Mouse (Mus musculus) embryonic fibroblast, embryonic 13.5 days (primary cell): ENCODE data around the gene Ipo11.

ENCODE experiments used
- CTCF ChIP-seq: IDR thresholded peaks from 2 replicates; pipeline ENCODE4 v1.5.1; 2011; ENCODE audit warnings: mild to moderate bottlenecking, control low read depth, low read length, moderate library complexity, borderline replicate concordance; ENCODE audit not compliant: insufficient read depth
- POLR2A ChIP-seq: IDR thresholded peaks from 2 replicates; pipeline ENCODE4 v1.6.1; 2011; ENCODE audit warnings: low read depth, mild to moderate bottlenecking, control low read depth, low read length, moderate library complexity

DNA sequence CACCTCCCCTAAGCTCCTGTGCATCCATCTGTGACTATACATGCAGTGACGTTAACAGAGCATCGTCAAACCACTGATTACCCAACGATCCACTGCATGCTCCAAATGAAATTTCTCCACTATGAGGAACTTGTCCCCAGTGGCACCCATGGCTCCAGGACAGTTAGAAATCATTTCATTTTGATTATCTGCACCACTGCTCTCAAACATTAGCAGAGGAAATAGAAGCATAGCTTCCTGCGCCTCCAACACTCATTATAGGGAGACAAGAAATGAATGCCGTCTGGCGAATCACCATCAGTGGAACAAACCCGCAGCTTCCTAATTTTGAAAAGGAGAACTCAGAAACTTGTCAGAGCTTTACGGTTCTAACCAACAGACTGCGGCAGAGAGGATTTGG is 123.7 kb downstream of the Ipo11 start:
- TF ChIP-seq CTCF (no peak), POLR2A (no peak)
